Mouse (Mus musculus): ENCODE measurements at regions not wholly inside any gene's neighbourhood (a gene's known extent, or its start where the extent isn't known, plus 50 kb on each side); places are given as distances from the start of the nearest gene placed in this dataset.
A peak's percentile ranks its signal among the peaks of the same experiment; 100 is the strongest.

GRCm38 (mm10) chr16:76830371-76830770, 183.1 kb upstream of the Usp25 start:
- no peak for DNase-seq

DNA sequence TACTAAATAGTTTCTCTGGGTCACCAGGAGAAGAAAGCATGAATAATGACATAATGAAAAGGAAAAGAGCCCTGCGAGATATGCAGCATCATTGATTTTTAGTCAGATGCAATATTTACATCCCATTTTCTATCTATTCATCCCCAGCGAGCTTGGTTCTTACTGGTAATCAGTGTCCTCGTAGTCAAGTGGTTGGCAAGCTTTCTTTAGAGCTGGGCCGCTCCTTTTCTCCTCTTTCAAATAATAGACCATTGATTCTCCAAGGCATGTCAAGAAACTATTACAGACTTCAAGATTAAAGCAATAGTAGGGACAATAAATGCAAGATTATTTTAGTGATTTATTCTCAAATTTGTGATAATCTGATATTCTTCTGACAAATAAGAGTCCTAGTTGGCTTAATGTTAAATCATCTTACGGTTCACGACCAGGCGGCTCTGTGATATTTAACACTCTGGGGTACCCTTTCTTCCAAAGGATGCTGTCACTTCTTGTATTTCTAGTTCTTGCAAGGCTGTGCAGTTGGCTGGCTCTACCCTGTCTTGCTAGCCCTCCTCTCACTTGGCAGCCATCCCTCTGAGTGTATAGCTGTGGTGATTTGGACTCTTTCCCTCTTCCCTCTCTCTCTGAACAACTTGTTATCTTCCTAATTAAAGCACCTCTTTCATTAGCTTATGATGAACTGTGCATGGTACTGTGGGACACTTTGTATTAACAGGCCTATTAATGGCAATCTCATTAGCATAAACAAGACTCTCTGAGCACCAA, 185.6 kb upstream of the Usp25 start:
- no peak for DNase-seq

- no peak for DNase-seq
Observed at GRCm38 (mm10) chr16:76821261-76821660, 192.2 kb upstream of the Usp25 start.

GRCm38 (mm10) chr16:76816056-76816885, 197.2 kb upstream of the Usp25 start:
- DNase-seq, result peak; percentile 29

GRCm38 (mm10) chr16:76803725-76804124, 209.8 kb upstream of the Usp25 start:
- DNase-seq, result peak; percentile 80

DNA sequence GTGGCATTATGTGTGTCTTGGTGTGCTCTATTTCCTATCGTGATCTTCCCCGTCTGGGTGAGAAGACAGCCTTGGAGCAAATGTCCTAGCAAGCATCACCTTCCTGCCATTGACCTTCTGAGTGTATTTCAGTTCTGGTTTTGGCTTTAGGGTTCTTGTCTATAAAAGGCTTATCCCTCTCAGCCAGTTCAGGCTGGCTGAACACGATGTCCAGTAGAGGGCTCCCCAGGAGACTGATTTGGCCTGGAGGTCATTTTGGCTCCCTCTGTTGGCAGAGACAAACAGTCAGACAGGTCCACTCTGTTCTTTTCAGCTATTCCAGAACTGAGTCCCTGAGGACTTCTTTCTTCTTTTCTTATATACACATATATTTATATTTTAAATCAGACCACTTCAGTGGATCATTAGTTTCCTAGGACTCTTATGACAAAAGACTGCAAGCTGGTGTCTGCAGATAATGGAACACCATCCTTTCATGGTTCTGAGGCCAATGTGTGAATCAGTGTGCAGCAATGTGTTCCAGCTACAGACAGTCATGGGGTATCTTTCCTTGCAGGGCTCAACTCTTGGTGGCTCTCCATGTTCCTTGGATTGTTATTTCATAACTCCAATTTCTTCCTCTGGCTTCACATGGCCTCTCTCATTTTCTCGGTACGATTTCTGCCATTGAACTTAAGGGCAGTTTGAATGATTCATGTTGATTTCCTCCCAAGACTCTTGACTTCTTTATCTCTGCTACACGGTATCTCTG, 226.9 kb upstream of the Usp25 start:
- DNase-seq, result peak; percentile 84

DNA sequence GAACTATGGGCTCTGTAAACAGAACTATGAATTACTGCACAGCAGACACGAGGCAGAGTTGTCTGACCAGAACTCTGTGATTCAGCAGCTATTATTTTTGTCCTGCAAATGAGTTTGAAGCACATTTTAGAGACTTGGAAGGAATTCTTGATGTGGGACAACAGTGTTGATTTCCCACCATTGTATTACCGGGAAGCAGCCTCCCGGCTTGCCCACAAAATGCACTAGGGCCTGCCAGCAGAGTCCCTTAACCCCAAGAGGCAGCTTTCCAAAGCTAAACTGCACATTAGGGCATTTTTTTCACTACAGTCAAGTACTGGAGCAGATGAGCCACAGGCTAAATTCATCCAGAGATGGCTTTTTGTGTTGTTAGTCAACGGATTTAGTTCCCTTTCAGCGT, 230.8 kb upstream of the Usp25 start:
- DNase-seq, result peak; percentile 10

DNA sequence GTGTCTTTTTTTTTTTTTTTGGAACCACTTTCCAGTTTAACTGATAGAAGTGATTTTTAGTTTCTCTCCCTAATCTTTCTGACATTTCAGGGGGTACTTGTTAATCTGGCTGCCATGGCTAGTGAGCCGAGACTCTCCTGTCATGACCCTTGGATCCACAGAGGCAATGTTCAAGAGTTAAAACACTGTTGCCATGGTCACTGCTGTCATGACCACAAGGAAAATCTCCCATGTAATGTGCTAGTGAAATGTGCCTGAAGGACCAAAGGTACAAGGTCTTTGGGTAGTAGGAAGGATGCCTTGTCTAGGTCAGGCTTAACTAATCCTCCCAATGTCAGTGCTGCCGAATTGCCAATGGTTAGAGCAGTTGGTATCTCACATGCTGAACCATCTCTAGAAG, 237.7 kb upstream of the Usp25 start:
- no peak for DNase-seq

DNA sequence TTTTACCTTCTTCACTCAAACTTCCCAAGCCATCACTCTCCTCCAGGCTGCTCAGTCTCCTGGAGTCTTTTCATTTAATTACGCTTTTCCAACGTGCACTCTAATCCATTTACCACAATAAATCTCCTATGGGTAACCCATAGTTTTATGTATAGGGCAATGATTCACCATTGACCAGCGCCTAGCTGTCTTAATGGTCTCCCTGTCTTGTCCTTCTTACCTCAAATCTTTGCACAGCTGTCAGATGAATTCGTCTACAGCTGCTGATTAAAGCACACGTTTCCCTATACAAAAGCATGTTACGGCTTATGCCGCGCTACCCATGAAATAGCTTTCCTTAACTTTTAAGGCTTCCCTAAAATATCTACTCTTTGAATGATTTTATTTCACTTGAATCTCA, 239.5 kb upstream of the Usp25 start:
- DNase-seq, result no peak

- DNase-seq, result no peak
Observed at GRCm38 (mm10) chr16:76773466-76773865, 240.0 kb upstream of the Usp25 start.

- peak; percentile 80 for DNase-seq
Observed at GRCm38 (mm10) chr16:76768607-76769006, 244.9 kb upstream of the Usp25 start.

DNA sequence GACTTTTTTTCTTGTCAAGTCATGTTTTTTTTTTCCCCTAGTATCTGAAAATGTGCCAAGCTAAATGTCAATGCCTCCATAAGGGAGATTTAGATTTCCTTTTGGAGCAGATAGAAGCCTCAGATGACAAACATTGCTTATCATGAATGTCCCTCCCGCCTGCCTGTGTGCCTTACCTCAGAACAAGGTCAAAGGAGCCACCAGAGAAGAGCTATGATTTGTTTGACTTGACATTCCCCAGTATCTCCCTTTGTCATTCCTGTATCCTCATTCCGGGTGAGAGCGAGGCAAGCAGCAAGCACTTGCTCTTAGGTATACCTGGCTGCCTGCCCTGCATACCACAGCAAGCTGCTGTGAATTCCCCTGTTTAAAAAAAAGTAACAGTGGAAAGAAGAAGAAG, 246.9 kb upstream of the Usp25 start:
- peak; percentile 39 for DNase-seq

GRCm38 (mm10) chr16:76765536-76765935, 248.0 kb upstream of the Usp25 start:
- no peak for DNase-seq

- peak; percentile 14 for DNase-seq
Observed at GRCm38 (mm10) chr16:76764994-76765393, 248.5 kb upstream of the Usp25 start.

GRCm38 (mm10) chr16:76762619-76763283, 250.8 kb upstream of the Usp25 start:
- peak; percentile 56 for DNase-seq

DNA sequence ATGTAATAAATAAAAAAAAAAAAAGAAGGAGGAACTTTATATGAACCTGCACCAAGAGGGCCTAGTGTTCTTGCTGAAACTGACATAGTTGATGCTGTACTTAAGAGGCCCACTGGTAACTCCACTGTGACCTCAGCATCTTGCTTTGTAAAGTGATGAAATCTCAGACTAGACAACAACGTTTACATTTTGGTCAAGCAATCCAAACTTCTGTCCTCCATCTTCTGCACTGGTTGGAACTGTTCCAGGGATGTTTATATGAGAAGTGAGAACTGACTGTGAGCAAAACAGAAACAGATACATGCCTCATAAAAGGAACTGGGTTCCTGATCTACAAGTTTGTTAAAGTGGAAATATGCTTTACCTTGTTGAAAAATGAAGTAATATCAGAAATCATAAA, 251.7 kb upstream of the Usp25 start:
- DNase-seq, result no peak

- no peak for DNase-seq
Observed at GRCm38 (mm10) chr16:76761004-76761403, 252.5 kb upstream of the Usp25 start.

- no peak for DNase-seq
Observed at GRCm38 (mm10) chr16:76754871-76755270, 258.6 kb upstream of the Usp25 start.

- DNase-seq, result no peak
Observed at GRCm38 (mm10) chr16:76746385-76746784, 267.1 kb upstream of the Usp25 start.

DNA sequence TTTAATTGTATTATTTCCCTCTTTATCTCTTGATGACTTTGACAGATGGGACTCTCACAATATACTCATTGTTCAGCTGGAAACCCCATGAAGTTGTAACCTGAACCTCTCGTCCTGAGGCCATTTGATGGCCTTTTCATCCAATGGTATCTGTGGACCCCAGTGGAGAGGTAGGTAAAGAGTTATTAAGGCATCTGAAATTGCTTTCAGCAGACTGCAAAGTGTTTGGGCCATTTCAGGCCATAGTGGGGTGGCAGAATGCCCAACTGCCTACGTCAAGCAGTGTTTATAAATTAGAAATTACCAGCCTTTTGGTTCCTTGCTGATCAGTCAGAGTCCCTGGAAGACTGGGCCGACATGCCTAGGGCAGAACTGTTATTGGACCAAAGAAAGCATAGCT, 272.4 kb upstream of the Usp25 start:
- DNase-seq, result no peak

GRCm38 (mm10) chr16:76725991-76726390, 287.5 kb upstream of the Usp25 start:
- no peak for DNase-seq

DNA sequence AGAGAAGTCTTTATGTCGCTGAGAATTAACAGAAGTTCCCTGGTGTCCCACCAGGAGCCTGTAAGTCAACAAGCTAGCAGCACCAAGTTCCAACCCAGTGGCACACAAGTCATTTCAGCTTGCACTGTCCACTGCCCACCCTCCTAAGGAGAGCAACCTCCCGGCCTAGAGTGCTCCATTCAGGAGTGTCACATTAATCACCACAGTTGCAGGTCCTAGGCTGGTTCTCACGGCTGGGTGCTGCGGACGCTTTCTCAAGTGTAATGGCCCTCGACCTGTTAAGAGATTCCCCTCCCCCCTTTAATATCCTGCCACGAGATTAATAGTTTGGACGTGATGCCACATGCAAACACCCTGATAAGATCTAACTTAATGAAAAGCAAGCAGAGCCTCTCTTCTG, 288.2 kb upstream of the Usp25 start:
- DNase-seq, result no peak

All from adrenal gland, postnatal 14 days (tissue).